Mouse (Mus musculus): ENCODE results near the gene Lpcat4.

DNA sequence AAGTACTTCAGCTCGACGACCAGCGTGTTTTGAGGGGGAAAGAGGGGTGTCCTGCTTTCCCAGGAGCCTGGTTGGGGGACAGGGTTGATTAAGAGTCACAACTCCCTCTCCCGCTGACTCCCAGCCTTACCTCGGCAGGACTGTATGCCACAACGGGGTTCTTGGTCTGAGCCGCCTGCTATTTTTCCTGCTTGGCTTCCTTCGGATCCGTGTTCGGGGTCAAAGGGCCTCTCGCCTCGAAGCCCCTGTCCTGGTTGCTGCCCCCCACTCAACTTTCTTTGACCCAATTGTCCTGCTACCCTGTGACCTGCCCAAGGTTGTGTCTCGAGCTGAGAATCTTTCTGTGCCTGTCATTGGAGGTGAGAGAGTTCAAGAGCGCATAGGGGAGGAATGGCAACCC is 2.5 kb downstream of the Lpcat4 start:
- TF ChIP-seq POLR2A (IDR thresholded peaks at IDR 0.05; ENCODE audit: borderline replicate concordance, insufficient read depth, low read length), result no peak
- no peak for TF ChIP-seq CTCF (IDR thresholded peaks at IDR 0.05; ENCODE audit: borderline replicate concordance, insufficient read depth, low read depth, low read length)
